Mouse (Mus musculus): Measurements from ENCODE around the gene Fut8.
A peak's percentile ranks its signal among the peaks of the same experiment; 100 is the strongest.
"Not testable (repeated sequence)": the region's sequence is repeated elsewhere in the genome, so short reads cannot be mapped to it uniquely, and the experiment has no call there.

The Fut8 gene

DNA sequence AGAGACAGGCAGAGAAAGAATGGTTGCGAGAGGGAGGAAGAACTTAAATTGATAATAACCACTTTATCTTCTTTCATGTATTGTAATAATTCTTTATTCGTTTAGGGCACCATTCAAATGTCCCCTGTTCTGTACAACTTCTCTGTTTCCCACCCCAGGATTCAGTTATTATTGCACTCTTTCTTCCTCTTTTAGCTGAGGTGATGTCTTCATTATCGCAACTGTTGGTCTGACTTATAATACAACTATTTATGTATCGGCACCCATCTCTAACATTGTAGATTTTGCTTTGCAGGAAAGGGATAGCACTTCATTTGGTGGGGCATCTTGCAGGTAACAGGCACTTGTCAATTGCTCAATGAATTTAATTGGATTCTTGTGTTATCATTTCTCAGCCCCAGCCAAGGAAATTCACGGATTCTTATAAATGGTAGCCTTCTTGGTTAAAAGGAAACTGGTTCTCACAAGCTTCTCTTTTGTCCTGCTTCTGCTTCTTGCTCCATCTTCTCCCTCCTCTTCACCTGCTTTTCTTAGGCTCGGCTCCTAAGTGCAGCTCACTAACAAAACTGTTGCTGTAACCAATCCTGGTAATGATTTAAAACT, 15.6 kb upstream of the Fut8 start:
- DNase-seq (ENCODE audit: low spot score in 2 of 2): no peak

DNA sequence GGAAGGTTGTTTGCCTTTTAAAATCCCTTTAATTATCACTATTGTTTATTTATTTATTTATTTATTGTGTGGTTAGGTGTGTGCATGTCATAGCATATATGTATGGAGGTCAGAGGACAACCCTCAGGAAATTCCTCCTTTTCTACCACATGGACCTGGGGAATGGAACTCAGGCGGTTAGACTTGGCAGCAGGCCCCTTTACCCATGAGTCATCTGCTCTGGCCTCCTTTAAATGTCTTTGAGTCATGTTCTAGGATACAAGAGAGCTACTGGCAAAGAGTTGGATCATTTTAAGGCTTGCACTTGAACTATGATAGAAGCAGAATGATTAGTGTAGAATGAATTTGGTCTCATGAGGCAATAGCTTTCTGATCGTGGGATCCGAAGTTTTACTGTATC, 14.3 kb upstream of the Fut8 start:
- peak in 1 of 2 experiments; percentile 10 for DNase-seq (ENCODE audit: low spot score in 2 of 2)

DNA sequence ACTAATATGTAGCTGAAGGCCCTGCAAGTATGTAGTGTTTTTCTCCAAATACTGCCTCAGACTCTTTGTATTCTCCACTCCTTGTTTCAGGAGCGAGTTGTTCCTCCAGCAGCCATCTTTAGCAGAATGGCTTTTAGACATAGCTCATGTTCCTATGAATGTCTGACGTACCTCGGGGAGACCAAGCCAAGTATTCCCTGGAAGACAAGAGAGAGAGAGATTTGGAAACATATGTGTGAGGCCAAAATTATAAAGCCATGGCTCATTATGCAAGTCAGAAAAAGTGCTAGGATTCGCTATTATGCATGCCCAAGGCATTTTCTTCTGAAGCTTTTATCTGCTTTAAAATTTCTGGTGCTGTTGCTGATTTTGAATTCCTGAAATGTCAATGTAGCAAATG, 13.8 kb upstream of the Fut8 start:
- peak; percentile 11 to 45 for DNase-seq (ENCODE audit: low spot score in 2 of 2)

DNA sequence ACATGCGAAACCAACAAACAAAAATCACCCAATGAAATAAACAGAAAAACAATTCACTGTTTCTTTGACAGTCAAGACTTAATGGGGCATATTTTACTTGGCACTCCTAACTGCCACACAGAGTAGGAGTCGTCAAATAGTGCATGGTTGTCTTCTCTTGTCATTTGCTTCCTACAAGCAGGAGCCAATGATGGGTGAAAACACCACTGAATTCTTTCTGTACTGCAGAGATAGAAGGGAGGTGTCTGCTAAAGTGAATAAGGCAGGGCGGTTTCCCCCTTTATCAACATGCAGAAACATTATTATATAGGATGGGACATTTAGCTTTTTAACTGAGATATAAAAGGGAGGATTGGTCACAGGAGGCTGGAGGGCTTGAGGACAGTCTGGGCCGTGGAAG, 13.0 kb upstream of the Fut8 start:
- DNase-seq (ENCODE audit: low spot score in 2 of 2): no peak

DNA sequence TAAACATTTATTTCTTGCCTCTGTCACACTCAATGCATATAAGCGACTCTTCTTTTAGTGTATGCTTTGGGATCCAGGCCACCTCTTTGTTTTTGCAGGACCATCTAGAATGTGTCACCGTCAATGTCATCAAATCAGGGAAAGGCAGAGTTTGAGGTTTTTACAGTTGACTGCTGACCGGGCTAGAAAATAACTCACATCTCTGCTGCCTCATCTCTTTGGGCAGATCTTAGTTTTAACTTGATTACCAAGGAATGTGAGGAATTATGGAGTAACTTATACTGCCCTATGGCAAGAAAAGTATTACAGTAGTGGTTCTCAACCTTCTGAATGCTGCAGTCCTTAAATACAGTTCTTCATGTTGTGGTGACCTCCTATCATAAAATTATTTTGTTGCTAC, 12.2 kb upstream of the Fut8 start:
- DNase-seq (ENCODE audit: low spot score in 2 of 2): no peak

DNA sequence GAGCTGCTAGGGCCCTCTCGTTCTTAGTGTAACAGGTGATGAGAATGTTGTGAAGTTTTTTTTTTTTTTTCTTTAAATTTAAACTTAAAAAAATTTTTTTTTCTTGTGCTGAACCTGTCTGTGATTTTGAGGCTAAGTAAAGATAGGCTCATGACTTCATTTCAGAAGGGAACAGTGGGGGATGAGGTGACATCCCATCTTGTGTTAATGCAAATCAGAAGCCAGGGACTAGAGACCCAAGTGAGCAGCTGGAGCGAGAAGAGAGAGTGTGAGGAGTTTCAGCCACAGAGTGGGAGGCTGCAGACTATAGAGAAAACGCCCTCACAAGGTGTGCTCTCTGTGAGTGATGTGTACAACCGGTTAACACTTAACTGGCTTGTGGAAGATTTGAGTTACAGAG, 2.0 kb upstream of the Fut8 start:
- DNase-seq (ENCODE audit: low spot score in 2 of 2): peak in 1 of 2 experiments; percentile 10

DNA sequence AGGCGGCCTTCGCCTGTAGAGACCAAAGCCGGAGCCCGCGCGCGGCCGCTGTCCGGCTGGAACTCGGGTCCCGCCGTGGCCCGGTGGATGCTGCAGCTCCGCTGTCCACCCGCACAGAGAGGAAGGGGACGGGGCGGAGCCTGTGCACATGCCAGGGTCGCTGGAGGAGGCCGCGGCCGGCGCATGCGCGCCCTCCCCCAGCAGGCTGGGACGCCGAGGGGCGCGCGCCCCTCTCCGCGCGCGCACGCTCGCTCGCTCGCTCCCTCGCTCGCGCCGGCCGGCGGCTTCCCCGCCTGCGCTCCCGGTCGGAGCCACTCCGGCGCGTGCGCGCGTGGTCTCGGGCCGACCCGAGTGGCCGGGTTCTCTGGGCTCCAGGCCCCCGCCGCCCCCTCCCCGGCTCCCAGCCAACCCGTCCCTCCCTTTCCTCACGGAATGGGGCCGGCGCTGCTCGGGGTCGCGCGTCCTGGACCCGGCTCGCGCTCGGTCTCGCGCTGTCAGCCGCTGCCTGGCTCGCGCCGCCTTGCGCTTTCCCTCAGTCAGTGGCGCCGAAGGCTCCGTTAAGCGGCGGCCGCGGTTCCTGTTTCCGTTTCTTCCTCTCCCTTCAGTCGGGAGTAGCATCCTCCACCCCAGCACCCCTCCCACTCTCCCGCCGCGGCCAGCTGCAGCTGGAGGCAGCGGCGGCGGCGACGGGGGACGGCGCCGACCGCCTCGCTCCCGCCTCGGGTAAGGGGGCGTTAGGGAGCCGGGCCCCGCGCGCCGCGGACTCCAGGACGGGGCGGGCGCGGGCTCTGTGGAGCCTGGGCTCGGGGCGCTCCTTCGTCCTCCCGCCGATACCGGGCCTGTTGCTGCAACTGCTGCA, 835 bp downstream of the Fut8 start:
- peak; percentile 91 for DNase-seq (ENCODE audit: low spot score in 2 of 2)

DNA sequence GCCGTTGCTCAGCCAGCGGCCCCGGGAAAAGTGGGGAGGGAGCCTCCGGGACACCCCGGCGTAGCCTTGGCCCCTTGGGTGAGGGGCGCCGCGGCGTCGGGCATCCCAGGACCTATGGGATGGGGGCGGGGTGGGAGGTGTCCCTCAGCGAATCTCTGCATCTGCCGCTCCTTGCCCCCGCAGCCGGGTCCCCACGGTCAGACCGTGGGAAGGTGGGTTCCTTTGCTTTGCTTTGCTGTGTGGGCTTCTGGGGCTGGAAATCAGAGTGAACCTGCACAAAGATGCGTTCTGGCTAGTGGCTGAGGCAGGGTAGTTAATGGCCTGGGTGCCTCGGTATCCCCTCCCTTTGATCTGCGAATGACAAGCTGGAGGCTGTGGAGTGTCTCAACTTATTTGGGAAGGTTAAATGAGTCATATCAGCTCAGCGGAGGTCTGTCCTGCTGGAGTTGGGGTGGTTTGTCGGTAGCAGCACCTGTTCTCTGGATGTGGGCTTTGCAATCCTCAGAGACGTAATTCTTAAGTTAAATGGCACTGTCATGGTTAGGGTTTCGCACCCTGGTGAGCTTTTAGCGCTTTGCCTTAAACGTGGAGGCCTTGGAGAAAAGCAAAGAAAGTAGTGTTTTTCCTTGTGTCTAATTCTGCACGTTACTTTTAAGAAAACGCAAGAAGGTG, 1.6 kb downstream of the Fut8 start:
- DNase-seq (ENCODE audit: low spot score in 2 of 2): peak; percentile 42 to 43

DNA sequence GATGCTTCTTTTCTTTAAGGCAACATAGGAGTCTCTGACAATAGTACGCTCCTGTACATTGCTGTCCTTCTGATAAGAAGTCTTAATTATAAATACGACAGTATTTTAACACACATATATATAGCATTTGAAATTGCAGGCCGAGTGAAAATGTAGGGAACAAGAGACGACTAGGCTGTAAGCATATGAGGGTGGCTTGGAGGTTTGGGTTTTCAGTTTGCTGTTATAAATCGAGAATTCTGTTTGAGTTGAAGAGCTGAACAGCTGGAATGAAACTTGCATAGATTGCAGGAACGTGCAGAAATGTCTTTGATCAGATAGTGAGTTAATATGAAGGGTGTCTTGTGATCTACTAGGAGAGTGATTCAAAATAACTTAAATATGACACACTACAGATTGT, 2.4 kb downstream of the Fut8 start:
- DNase-seq (ENCODE audit: low spot score in 2 of 2): no peak

DNA sequence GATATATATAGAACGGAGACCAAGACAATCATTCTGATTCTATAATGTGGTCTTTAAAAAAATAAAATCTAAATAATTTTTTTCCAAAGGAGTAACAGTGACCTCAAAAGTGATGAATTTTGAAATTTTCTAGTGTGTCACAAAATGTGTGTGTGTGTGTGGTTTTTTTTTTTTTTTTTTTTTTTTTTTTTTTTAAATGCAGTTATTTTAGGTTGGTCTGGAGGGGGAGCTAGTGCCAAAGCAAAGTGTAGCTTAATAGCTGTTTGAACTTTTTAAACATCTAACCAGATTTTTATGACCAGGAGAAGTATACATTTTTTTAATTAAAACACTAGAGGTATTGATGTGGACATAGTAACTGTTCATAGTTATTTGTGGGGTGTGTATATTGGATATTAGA, 2.9 kb downstream of the Fut8 start:
- no peak for DNase-seq (ENCODE audit: low spot score in 2 of 2)

DNA sequence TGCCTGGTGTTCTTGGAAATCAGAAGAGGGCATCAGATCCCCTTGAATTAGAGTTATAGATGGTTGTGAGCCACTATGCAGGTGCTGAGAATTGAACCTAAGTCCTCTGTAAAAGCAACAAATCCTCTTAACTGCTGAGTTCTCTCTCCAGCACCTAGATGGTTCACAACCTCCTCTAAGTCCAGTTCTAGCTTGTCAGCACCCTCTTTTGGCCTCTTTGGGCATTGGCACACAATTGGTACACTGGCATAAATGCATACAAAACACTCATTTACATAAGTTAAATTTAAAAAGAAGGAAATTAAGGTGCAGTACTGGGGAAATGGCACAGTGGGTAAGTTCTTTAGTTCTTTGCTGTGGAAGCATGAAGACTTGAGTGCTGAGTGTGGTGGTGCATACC, 24.7 kb downstream of the Fut8 start:
- no peak for DNase-seq (ENCODE audit: low spot score in 2 of 2)

DNA sequence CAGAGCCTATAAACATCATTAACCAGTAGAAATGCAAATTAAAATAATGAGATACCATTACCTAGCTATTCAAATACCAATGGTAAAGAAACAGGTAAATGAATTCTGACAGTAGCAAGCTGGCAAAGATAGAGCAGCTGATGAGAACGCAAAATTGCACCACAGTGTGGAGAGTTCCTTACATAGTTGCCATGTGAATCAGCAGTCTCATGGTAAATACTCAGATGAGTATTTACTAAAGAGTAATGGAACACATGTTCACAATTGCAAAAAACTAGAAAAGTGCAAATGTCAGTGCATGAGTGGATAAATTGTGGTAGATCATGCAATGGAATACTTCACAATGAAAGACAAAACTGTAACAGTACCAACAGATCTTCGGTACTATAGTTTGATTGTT, 25.9 kb downstream of the Fut8 start:
- DNase-seq (ENCODE audit: low spot score in 2 of 2): no peak

DNA sequence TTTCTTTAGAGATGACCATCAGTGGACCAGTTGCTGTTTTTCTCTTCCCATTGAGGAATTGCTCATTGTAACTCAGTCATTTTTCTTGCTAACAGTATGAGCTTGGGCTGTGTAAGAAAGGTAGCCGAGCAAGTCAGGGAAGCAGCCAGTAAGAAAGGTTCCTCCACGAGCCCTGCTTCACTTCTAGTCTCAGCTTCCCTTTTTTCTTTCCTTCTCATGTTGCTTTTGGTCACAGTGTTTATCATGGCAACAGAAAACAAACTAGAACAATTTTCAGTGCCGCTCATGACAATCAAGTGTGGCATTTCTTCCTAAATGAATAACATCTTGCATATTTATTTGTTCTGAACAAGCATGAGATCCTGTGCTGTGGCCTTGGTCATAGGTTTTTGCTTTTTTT, 32.8 kb downstream of the Fut8 start:
- DNase-seq (ENCODE audit: low spot score in 2 of 2): no peak

DNA sequence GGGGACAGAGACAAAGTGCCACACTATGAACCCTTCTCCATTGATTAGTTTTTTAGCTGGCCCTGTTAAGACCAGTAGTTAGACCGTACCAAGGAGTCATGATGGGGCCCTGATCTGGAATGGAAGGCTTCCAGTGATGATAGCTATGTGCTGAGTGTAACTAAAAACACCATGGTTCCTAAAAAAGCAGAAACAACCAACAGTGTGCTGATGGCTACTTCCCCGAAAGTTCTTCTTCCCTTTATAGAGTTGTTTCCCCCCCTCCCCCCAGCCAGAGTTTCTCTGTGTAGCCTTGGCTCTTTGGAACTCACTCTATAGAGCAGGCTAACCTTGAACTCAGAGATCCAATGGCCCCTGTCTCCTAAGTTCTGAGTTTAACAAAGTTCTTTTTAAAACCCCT, 50.6 kb downstream of the Fut8 start:
- no peak for DNase-seq (ENCODE audit: low spot score in 2 of 2)

DNA sequence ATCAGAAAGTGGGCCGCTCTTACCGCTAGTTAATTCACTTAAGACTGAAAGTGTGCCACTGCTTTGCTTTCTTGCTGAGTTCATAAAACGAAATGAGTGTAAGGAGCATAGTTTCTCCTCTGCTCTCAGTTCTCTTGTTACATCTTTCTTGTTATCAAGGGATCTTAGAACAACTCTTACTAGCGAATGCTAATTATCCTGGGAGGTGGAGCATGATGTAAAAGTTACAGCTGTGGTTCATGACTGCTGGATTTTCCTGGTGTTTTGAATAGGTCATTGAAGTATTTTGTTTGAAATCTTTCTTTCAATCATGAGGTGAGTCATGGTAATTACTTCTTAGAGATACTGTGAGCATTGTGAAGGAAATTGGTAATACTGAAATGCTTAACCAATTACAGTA, 53.1 kb downstream of the Fut8 start:
- no peak for DNase-seq (ENCODE audit: low spot score in 2 of 2)

DNA sequence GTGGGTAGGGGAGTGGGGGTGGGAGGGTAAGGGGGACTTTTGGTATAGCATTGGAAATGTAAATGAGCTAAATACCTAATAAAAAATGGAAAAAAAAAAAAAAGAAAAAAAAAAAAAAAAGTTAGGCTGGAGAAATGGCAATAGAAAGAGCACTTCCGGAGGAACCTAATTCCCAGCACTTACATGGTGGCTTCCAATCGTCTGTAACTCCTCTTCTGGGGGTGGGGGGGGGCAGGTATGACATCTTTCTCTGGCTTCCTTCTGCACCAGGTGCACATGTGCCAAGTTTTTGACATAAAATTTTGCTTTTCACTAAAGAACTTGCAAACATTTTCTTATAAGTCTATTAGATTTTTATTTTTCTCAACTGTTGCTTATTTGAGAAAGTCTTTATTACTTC, 53.9 kb downstream of the Fut8 start:
- not testable (repeated sequence) for DNase-seq (ENCODE audit: low spot score in 2 of 2)

DNA sequence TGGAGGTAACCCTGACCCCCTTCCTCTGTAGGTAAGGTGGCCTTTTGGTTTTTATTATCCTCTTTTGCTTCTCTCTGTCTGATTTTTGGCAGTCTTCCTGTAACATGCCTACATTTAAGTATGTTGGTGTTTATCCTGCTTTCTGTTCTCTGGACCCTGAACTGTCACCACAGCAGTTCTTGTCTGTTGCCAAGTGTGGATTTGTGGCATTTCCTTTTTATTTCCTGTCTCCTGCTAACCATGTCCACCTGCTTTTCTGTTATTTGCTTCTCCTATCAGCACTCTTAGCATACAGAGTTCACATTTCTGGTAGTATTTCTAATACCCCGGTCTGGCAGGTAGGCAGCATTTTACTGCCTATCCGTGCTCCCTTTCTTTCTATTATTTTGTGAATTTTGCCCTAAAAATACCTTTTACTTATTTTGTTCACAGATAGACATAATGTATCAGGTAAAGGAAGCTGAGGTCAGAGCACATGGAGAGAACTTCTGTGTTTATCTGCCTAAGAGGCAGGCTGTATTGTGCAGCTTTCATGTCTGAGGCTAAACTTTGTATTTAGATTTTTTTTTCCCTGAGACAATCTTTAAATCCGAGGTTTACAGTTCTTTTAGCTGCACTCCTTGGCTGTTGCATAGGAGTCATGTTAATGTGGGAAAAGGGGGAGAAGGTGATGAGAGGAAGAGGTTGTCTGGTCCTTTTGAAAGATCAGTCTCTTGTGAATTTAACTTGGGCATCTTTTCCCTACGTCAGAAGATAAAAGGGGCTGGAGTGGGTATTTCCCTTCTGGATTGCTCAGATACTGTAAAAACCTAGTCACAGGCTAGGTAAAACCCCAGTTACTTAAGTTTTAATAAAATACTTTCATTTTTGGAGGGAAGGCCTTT, 54.7 kb downstream of the Fut8 start:
- DNase-seq (ENCODE audit: low spot score in 2 of 2): no peak

DNA sequence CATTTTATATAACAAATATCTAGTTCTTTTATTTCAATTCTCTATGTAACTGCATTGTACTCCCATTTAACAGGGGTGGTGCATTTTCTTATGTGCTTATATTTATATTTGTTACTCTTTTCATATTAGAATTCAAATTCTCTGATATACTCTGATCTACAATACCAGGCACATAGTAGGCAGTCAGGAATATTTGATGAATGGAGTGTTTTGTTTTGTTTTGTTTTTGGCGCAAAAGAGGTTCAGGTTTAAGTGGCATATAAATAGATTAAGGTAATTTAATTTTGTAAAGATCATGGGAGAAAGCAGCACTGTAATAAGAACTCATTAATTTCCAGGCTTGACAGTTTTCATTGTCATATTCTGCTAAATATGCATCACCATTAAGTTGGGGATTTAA, 58.2 kb downstream of the Fut8 start:
- no peak for DNase-seq (ENCODE audit: low spot score in 2 of 2)

DNA sequence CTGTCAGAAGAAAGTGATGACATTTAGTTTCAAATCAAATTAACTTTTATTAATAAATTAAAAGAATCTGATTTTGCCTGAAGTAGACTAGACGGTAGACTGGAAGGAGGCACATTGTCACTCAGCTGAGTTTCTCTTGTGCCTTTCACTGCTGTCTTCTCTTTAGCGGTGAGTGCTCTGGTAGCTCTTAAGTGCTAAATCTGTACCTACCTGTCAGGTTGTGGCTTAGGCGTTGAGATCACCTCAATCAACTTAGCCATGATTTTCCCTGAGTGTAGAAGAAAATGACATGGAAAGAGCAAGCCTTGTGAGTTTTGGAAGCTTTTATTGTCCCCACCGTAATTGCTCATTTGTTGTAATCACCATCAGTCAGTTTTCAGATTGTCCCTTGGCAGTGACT, 59.2 kb downstream of the Fut8 start:
- DNase-seq (ENCODE audit: low spot score in 2 of 2): no peak

DNA sequence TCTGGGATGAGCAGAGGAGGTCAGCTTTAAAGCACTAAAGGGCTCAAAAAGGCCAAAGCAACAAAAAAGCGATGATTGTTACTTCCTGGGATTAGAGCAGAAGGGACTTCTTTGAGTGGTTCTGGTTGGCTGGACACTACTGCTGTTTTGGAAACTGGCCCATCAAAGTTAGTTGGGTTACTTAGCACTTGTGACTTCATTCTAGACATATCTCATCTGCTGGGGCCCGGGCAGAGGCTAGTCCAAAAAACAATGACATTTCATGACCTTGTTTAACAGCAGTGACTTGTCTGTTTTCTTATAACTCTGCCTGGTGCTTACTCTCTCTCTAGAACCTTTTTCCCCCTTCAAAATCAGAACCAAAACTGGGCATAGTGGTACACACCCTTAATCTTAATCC, 59.9 kb downstream of the Fut8 start:
- DNase-seq (ENCODE audit: low spot score in 2 of 2): no peak

DNA sequence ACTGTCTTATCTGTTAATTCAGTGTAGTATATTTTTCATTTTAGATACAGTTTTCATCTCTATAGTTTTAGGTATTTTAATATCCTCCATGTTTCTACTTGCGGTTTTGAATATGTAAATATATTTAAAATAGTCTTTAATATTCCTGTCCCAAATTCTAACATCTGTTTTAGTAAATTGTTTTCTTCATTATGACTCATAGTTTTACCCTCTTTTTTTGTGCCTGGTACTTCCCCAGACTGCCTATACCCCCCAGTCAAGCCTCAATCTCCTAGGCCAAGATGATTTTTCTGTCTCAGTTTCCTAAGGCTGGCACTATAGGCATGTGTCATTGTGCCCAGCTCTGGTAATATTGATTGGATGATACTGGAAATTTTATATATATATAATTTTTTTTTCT, 64.1 kb downstream of the Fut8 start:
- no peak for DNase-seq (ENCODE audit: low spot score in 2 of 2)

DNA sequence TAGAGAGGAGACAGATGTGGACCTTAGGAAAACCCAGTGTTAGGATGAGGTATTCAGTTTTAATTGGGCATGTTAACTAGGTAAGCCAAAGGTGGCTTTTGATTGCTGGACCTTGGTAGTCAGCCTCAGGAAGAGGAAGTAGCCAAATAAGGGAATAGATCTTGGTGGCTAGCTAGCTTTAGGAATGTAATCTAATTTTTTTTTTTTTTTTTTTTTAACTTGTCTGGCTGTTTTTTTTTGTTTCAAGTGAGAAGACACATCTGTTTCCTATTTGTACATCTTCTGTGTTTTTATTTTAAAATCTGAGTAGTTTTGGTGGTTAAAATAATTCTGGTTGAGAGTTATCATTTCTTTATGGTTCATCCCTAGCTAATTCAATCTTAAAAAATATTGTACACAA, 65.4 kb downstream of the Fut8 start:
- DNase-seq (ENCODE audit: low spot score in 2 of 2): no peak

Data from frontal cortex, postnatal 36 days (tissue).